Mouse (Mus musculus): ENCODE results near the gene Hvcn1.

Gene Hvcn1

DNA sequence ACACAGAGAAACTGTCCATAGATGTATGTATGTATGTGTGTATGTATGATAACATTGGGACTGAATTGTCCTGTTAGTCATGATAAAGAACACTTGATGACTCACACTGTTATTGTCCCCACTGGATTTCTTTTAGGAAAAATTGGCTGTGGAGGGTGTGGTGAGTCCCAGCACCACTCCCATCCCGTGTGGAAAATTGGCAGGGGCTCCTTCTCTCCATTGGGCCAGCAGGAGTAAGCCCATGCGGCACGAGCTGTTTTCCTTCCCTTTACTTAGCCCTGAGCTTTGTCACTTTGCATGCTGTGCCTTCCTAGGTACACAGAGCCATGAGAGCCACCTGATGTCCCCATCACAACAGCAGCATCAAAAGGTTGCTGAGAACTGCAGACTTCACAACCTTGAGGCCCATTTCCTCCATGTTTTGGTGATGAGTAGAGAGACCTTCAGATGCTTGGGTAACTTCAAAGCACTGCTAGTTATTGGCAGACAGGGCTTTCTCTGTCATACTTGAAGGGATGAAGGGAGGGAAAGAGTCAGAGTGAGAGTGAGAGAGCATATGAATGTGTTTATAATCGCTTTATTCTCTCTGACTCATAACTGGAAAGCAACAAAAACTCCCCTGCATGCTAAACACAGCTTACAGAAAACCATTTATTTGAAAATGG is 81.7 kb downstream of the Hvcn1 start:
- CTCF ChIA-PET: interaction anchor here (0.6 kb wide), 1 partner anchor 61 kb away, joined by 6 read pairs; no protein-coding TSS in a partner anchor

DNA sequence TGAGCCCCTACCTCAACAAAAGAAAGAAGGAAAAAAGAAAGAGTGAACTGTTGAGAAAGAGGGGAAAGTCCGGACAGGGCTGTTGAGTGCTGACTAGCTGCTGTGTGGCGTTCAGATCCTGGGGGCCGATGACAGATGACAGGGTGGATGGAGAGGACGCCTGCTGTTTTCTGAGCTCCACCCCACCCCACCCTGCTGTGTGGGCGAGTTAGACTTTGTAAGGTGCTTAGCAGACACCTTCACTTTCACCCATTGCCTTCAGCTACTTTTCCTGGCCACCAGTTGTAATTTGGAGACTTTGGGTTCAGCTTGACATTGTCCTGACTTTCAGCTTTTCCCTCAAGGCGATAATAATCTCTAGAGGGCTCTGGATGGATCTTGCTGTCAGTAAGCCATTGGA is 84.5 kb downstream of the Hvcn1 start:
- CTCF ChIA-PET: no interaction called here
